Mouse (Mus musculus) gastrocnemius, adult 18-20 months (tissue): ENCODE measurements at regions not wholly inside any gene's neighbourhood (a gene's known extent, or its start where the extent isn't known, plus 50 kb on each side); places are given as distances from the start of the nearest gene placed in this dataset.
"Not testable (repeated sequence)": the region's sequence is repeated elsewhere in the genome, so short reads cannot be mapped to it uniquely, and the experiment has no call there.

ENCODE experiments used
- DNase-seq: peaks from one replicate; pipeline ENCODE4 v3.0.0; 2021; ENCODE audit warnings: low spot score

DNA sequence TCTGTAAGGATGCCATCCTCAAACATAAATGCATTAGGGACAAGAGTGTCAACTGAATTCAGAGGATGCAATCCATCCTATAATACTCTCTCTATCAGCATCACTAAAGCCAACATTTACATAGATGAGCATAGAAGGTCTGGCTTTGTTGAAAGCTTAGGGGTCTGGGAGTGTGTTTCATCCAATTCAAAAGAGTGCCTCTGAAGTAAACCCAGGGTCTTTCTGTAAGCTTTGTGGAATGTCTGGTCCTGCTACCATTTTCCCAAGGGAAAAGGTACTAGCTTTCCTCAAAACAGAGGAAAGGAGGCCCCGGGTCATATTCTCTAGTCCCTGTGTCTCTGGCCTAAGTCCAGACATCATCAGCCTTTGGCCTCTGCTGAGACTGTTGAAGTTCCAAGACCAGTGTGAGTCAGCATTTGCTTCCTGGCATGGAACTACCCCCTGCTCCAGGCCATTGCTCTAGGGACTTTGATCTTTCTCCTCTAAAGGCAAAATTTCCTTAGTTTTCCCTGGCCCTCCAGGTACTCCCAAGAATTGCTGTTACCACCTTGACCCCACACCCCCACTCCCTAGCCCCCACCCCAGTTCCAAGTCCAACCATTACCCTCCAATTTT, 280.0 kb upstream of the Jarid2 start:
- peak; percentile 75 for DNase-seq

DNA sequence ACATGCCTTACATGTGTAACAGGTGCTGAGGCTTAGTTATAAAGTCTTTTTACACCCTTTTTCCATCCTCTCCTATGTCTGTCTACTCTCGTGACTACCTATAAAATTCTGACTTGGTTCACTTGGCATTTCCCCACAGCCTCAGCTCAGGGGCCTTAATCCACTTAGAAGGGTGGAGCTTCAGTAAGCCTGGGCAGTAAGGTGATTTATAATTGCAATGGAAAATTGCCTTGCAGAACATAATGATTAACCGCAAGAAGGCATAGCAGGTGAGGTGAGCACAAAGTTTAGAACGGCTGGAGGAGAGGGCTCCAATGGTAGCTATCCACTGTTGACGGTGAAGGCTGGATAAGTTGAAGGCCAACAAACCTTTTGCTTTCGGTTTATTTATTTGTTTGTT, 278.1 kb upstream of the Jarid2 start:
- no peak for DNase-seq

DNA sequence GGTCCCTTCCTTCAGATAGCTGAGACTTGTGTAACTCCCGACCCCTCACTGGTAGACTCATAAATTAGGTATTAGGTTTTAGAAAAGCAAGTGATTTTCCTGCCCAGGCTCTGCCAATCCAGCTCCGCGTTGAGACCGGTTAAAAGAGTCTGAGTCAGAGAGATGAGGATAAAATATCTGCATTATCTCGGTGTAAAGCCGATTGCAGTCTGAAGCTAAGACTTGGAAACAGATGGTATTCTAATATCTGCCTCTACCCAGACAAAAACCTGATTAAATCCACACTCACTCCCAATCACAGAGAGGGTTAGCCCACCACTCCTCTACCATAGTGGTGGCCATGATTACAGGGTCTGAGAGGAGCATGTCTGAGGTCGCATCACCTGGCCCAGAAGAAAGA, 276.1 kb upstream of the Jarid2 start:
- DNase-seq = no peak

DNA sequence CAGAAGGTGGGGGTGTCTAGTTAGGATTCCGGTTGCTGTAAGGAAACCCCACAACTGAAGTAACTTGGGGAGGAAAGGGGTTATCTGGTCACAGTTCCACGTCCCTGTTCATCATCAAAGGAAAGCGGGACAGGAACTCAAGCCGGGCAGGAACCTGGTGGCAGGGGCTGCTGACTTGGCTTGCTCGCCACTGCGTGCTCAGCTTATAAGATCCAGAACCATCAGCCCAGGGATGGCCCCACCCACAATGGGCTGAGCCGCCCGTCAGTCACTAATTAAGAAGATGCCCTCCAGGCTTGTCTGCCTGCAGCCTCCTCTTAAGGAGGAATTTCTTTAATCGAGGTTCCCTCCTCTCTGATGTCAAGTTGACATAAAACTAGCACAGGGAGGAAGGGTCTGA, 275.1 kb upstream of the Jarid2 start:
- no peak for DNase-seq

DNA sequence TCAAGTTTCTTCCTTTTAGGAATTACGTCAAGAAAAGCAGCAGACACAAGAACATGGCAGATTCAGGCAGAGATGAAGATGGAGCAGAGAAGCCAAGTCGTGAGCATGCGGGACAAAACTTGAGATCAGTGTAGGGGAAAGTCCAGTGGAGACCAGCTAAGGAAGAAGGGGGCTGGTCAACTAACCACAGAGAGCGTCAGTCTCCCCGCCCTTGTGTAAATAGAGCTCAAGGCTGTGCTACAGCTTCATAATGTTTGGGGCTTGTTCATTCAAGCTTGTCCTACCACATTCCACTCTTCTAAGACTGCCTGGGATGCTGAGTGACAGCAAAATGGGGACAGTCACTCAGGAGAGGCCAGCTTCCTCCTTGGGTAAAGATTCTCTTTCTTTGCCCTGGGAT, 274.1 kb upstream of the Jarid2 start:
- DNase-seq = no peak

DNA sequence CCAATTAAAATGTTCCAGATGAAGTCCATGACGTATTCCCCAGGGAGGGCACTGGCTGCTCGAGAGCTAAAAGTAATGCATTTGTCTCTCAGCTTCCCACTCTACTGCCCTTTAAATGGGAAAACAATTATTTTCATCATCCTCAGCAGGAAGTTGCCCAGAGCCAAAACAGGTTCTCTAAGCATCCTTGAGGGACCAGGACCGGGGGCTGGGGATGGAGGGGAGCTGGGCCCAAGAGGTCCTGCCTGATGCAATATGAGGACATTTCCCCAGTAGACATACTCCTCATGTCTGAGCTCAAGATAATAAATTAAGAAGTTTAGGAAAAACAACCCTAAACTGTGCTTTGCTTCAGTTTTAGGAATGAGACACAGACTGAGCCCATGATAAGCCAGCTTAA, 270.5 kb upstream of the Jarid2 start:
- DNase-seq = no peak

DNA sequence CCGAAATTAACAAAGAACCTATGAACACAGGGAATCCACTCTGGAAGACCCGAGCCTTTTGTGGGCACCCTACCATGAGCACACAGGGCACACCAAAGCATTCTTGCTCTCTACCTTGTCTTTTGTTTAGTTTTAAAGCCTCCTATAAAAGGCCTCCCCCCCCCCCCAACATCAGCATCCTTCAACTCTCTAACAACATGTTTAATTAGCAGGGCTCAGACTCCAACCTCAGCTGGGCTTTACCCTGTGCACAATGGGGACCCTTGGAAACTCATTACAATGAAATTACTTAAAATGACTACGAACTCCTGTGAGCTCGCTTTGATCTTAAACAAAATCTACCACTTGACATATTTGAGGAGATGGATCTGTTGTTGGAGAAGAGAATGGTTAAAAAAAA, 270.1 kb upstream of the Jarid2 start:
- no peak for DNase-seq

DNA sequence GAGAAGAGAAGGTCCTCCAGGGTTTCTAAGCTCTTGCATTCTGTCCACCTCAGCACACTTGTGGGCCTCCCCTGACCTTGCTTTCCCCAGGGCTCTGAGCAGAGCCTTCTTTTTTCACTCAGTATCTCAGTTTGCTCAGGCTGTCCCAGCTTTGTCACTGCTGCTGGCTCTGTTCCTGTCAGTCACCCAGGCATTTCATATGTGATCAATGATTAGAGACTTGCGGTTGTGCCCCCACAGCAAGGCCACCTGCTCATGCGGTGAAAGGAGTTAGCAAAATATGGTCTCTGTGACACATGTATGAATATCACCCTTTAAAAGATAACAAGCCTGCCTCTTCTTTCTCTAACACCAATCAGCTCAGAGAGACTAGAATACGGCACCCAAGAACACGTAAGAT, 265.6 kb upstream of the Jarid2 start:
- no peak for DNase-seq

DNA sequence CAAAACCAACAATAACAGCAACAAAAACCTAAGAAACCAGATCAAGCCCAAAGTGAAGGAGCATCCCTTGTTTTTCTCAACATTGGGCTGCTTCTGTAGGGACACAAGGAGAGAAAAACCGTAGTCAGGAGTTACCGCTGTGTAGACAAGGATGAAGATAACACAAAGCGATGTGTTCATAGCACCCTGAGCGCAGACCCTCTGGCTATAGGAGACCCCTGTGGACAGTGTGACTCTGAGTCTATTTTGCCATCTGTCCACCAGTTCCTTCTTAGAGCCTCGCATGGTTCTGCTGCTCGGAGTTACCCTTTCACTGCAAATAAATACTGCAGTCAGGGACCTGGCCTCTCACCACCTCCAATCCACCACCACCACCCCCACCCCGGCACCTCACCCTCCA, 263.7 kb upstream of the Jarid2 start:
- no peak for DNase-seq

DNA sequence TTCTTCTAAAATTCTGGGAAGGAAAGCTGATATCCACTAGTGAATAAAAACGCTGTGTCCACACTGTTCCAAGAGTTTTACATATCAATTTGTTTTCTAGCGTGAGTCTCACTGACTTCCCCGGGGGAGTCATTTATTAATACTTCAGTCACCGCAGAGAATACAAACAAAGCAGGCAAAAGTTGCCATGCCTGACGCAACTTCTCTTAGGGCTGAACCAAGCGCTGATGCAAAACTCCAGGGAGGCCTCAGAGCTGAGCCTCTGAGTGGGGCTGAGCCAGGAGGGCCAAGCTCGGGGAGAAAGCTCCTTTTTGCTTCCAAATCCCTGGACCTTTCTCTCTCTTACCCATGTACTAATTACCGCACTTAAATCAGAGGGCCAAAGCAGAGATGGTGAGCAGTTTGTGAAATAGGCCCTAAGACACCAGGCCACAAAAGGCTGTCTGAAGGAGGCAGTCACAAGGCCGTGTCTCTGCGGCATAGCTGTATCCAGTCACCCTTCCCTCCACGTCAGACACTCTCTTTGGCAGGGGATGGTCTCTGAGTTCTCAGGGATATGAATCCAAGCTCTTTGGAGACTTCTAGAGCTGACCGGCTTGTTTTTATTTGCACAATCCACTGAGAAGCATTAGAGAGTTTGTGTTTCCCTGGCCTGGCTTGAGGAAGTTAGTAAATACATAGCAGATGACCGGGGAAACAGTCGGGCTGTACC, 260.2 kb upstream of the Jarid2 start:
- DNase-seq = peak; percentile 74

DNA sequence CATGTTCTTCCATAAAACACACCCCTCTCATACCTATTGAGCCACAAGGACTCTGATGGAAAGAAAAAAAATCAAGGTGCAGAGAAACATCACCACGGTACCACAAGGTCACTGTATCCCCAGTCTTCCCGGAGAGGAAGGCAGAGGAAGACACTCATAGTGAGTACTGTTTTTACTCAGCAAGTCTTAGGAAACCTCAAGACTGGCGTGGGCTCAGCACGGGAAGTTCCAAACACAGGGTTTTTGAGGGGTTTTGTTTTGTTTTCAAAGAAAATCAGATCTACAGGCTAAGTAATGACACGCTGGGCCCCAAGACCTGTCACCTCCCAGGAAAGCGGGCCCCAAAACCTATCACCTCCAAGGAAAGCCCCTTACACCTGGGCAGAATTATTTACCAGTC, 259.6 kb upstream of the Jarid2 start:
- DNase-seq = no peak

DNA sequence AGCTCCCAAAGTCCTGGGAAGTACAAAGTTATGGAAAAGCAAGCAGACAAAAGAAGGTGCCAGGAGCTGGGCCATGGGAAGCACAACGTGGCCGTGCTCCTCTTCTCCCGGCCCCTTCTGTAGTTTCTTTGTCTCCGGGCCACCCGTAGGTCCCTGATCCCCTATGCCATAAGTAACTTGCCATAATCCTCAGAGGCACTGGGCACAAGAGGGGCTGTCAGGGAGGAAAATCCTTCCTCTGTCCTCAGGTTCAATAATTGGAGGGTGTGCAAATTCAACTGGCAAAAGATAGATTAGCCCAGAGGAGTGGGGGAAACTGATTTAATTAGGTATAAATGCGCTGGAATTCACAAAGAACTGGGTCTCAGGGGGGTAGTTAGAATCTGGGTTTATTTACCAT, 256.1 kb upstream of the Jarid2 start:
- no peak for DNase-seq

DNA sequence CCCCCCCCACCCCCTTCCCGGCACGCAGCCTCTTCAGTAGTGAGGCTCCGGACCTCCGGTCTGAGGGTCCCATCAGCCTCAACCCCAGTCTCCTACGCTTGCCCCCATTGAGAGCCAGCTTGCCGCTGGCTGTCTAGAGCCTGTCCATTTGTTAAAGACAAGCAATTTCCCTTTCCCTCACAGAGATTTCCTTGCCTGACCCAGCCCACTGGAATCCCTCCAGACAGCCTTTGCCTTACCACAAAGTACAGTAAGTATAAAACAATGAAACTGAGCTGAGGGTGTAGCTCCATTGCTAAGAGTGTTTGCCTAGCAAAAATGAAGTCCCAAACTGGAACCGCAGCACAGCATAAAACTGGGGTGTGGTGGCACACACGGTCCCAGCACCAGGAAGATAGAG, 252.4 kb upstream of the Jarid2 start:
- DNase-seq = peak; percentile 55

DNA sequence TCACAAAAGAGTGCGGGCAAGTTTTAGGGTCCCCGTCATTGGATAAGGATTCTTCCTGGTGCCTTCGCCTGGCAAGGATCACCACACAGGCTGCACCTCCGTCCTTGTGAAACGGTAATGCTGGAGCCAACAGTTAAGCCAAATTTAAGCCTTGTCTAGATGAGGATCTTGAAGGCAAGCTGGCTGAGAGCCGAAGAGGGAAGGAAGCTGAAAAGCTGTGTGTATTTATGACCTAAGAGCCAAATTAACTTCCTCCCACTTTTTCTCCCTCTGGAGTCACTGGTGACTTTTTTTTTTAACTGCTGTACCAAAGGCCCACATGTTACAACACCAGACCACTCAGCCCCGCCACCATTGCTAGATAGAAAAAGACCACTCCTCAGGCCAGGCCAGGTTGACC, 249.1 kb upstream of the Jarid2 start:
- no peak for DNase-seq

DNA sequence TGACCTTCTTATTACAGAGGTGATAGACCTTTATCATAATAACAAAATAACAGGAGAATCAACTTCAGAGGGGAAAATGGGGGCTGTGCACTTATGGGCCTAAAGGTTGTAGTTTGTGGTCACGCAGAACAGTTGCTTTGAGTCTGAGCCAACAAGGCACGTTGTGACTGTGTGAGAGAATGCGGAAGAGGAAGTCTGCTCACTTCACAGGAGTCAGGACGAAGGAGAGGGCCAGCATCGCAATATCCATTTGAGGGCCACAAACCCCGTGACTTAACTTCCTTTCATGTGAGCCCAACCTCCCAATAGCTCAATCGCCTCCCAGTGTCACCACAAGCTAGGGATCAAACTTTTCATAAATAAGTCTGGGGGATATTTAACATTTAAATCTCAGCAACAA, 246.6 kb upstream of the Jarid2 start:
- DNase-seq = no peak

DNA sequence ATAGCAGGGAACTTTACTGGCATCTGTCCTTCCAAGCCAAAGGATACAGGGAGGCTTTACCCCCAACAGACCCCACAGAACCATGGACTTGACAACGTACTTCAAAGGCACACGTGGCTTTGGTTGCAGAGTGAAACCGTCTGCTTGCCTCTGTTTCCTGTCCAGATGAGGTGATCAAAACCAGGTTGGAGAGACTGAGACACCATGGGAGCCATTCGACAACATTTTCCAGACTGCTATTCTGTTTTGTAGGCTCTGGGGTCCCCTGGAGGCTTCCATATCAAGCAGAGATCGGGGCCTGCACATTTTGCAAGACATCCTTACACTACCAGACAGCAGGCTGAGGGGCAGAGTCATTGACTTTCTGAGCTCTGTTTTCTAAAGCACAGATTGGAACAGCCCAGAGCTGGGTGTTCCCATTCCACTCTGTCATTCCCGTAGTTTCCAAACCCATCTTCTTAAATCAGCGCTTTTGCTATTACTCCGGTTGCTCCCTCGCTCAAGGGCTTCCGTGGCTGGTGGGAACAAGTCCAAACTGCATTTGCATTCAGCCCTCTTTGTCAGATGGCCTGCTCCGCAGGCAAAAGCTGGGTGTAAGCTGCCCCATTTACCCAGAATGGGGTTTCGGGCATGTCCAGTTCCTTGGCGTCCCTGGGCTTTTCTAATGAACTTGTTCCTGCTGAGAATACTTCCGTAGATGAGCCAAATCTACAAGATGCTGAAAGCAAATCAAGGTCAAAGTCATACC, 244.5 kb upstream of the Jarid2 start:
- peak; percentile 14 for DNase-seq

DNA sequence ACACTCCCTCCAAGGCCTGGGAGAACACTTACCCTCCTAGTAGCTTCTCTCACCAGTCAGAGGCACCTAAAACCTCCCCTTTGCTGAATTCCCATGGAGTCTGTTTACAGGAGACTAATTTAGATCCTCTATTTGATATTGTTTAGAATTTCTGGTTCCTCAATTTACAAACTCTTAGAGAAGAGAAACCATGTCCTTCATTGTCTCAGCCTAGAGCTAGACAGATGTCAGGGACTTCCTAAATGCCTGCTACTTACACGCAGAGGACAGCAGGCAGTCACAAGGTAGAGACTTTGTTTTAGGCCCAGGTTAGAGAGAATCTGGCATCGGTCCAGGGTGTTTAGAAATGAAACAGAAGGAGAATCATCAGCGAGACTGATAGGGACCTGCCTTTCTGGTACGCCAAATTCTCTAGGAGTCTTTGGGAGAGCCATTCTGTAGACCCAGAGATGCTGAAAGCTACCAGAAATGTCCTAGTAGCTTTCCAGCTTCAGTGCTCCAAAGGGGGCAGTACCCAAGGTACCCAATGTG, 238.3 kb upstream of the Jarid2 start:
- DNase-seq = no peak

DNA sequence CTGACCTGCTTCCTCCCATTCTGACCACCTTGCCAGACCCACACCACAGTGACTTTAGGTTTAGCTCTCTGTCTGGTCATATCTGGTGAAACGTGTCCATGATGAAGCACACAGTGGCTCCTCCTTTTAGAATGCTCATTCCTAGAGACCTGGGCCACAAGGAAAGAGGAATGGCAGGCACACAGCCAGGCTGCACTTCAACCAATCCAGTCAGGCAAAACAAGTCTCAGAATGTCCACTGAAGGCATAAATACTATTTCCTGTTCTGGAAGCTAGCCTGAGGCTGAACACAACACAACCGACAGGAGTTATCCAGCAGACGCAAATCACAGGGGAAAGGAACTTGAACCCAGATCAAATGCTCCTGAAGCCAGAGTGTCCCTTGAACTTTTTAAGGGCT, 235.4 kb upstream of the Jarid2 start:
- no peak for DNase-seq

DNA sequence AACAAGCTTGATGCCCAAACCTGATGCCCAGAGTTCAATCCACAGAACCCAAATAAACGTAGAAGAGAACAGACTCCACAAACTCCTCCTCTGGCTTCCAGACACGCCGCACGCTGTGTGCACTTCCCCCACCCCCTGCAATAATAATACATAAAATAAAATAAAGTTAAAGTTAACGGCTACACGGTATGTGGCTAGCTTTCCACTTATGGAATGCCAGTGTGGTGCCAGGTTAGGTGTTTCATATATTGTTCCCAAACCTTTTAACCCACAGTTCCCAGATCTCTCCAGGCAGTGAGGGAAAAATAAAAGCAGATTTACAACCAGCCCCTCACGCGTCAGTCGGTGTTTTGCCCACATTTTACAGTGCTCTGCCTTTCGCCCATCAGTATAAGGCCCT, 233.8 kb upstream of the Jarid2 start:
- DNase-seq = no peak

DNA sequence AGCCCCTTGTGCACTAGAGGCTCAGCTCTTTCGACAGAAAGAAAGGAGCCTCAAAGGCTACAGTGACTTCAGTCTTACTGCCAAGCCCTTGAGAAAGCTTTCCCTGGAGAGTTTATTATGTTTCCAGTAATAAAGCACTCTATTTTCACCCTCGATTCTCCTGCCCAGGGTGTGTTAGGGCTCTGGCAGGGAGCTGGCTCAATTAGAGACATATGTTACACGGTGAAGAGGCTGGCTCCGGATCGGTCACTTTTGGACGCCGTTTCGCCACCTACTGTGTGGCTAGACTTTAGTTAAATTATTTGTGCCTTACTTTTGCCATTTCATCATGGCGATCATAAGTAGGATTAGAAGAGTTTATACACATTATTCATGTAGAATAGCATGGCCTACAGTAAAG, 232.7 kb upstream of the Jarid2 start:
- DNase-seq = no peak

DNA sequence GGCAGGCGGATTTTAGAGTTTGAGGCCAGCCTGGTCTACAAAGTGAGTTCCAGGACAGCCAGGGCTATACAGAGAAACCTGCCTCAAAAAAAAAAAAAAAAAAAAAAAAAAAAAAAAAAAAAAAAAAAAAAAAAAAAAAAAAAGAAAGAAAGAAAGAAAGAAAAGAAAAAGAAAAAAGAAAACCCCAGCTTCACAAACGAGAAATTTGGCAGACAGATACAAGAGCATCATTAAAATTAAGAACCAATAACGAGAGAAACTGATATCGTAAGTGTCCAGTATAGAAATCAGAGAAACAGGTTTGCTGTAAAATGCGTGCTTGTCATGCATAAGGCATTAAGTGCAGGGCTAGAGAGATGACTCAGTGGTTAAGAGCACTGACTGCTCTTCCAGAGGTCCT, 228.4 kb upstream of the Jarid2 start:
- DNase-seq = not testable (repeated sequence)

DNA sequence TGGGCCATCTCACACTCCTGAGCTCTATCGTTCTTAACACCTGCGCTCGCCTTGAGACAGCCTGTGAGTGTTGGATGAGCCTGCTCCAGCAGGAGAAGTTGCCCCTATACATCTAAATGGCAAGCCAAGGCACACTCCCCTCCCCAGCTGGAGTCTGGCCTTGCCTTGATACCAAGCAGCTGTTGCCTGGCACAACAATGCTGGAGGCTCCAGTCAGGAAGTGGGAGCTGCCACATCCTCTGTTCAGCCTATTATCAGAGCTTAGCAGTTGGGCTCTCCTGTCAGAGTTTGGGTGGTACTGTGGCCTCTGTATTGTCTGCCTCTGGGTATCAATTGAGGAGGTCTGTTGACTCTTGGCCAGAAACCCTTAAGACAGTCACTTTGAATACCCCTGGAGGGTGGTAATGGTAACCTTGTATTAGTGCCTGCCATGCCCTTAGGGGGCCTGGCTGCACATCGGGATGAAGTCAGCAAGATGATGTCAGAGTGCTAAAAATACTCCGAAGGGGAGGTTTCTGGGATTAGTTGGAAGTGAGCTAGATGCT, 227.4 kb upstream of the Jarid2 start:
- DNase-seq = peak; percentile 32
